Mouse (Mus musculus) layer of hippocampus, adult 6 months (tissue): ENCODE measurements around the gene Gas7. TPM values are rescaled to one million over a fixed set of nuclear protein-coding genes. Genes with fewer than 3 reads are reported as not detected.

Experiments
- long read RNA-seq, 2 experiments: library from polyadenylated mRNA; unstranded; transcript quantifications; one replicate each; pipeline ENCODE4 v2.0.0; 2019 to 2020
- polyA plus RNA-seq: library from polyadenylated mRNA; unstranded; fragments of <200 nt; fragmentation: Nextera tagmentation; gene quantifications from 2 replicates; pipeline ENCODE4 v1.2.3, GENCODE M21; 2021

The Gas7 gene
- polyA plus RNA-seq = 136 and 241 TPM in 2 replicates
- long read RNA-seq, experiment 1, partial matches to known transcripts = 15 of 150 reads
- long read RNA-seq, experiment 1, other reads (novel, unspliced or antisense) = 134 of 150 reads
- long read RNA-seq, experiment 2, full-length matches to known transcripts = 16 of 79 reads
- long read RNA-seq, experiment 2, partial matches to known transcripts = 8 of 79 reads
- long read RNA-seq, experiment 2, other reads (novel, unspliced or antisense) = 55 of 79 reads

GRCm38 (mm10) chr11:67454874-67455526 lies at the start of gene Gas7:
TSS of gene Gas7 (plus strand) at chr11:67455437.

GRCm38 (mm10) chr11:67694703-67695376 lies 239.6 kb downstream of the Gas7 start, which contains the start of gene Rcvrn:
TSS of gene Rcvrn (plus strand) at chr11:67695326.

Other genes with a start within 250 kb of the Gas7 start
- gene Myh4, start 217.4 kb upstream of the Gas7 start, polyA plus RNA-seq = 0.05 TPM in 2 replicates
- 0.16 and 0.26 TPM in 2 replicates for gene Myh8, start 178.3 kb upstream of the Gas7 start, polyA plus RNA-seq
- gene Myh13, start 133.8 kb upstream of the Gas7 start, polyA plus RNA-seq = 0.04 and 0.08 TPM in 2 replicates
- not detected in 2 replicates for gene Rcvrn, start 239.9 kb downstream of the Gas7 start, polyA plus RNA-seq